Mouse (Mus musculus): ENCODE measurements around the gene Stra8. TPM values are rescaled to one million over a fixed set of nuclear protein-coding genes. Genes with fewer than 3 reads are reported as not detected.

The Stra8 gene
- polyA plus RNA-seq, 1 experiment from 2014 or later = not detected

- no peak for ATAC-seq (replicated peaks; ENCODE audit: low FRiP score)
- Histone ChIP-seq H3K4me1 (peaks cover 29% of the 10 kb centered on the region), H3K27ac (0 out of 2 replicates have a peak overlapping the region, but pooled peaks have one; percentile 41), H3K4me2 (no peak overlapping the region), H3K27me3 (no peaks in the 10 kb centered on the region), H3K36me3 (peaks cover 82% of the 10 kb centered on the region), H3K4me3 (replicated peaks) (no peak overlapping the region), H3K9ac (no peak overlapping the region), H3K9me3 (replicated peaks) (no peaks in the 10 kb centered on the region)
- 69% methylated on average over 6 of the region's 6 CpGs for WGBS
These were observed 15.6 kb upstream of the Stra8 start for GRCm38 (mm10) chr6:34904361-34904760.

DNA sequence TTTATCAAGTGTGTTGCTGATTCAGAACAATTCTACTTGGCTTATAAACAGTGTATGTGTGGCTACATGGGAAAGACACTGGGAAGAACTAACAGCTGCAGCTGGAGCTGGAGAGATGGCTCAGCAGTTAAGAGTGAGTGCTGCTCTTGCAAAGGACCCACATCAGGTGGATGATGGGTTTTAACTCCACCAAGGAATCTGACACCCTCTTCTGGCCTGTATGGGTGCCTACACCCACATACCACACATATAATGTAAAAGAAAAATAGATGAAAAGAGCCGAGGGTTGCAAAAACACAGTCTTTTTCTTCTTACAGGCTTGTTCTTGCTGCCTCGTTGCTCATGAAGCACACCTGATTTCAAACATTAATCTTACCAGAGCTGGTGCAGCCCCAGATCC, 13.8 kb upstream of the Stra8 start:
- no peak overlapping the region for H3K27ac ChIP-seq
- no peak overlapping the region for H3K9ac ChIP-seq
- 78% methylated on average over 2 of the region's 2 CpGs for WGBS
- no peaks in the 10 kb centered on the region for H3K9me3 ChIP-seq (replicated peaks)
- no peak overlapping the region for H3K4me3 ChIP-seq (replicated peaks)
- ATAC-seq (replicated peaks; ENCODE audit: low FRiP score) = no peak
- peaks cover 65% of the 10 kb centered on the region for H3K36me3 ChIP-seq
- no peak overlapping the region for H3K4me2 ChIP-seq
- peaks cover 37% of the 10 kb centered on the region for H3K4me1 ChIP-seq
- no peaks in the 10 kb centered on the region for H3K27me3 ChIP-seq

- no peak overlapping the region for H3K27ac ChIP-seq
- H3K36me3 ChIP-seq = peaks cover 60% of the 10 kb centered on the region
These were observed 13.3 kb upstream of the Stra8 start for GRCm38 (mm10) chr6:34906661-34907060.

DNA sequence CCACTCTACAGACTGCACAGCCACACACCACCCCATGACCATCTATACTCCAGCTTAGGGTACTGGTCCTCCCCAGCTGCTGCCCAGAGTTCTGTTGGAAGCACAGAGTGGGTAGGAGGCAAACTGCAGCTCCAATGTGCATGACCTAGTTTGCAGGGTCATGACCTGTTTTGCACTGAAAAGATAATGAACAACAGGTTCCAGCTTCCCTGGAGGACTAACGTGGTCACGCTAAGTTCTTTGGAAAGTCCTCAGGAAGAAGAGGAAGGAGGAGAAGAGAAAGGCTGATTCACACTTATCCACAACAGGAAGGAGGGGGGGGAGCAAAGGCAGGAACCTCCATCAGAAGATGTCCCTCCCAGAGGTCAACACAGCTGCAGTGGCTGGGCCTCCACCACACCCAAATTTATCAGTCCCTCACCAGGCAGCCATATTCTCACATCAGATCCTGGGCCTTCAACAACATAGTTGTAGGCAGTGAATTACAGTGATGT, 12.8 kb upstream of the Stra8 start:
- Histone ChIP-seq H3K27me3 (no peaks in the 10 kb centered on the region), H3K4me1 (peaks cover 37% of the 10 kb centered on the region), H3K9me3 (replicated peaks) (no peaks in the 10 kb centered on the region), H3K9ac (no peak overlapping the region), H3K27ac (no peak overlapping the region), H3K4me3 (replicated peaks) (no peak overlapping the region), H3K4me2 (no peak overlapping the region), H3K36me3 (peaks cover 55% of the 10 kb centered on the region)
- WGBS = 74% methylated on average over 2 of the region's 2 CpGs
- ATAC-seq (replicated peaks; ENCODE audit: low FRiP score) = no peak

More at GRCm38 (mm10) chr6:34906661-34907060, 13.3 kb upstream of the Stra8 start:
- 86% methylated on average over 4 of the region's 4 CpGs for WGBS
- peaks cover 37% of the 10 kb centered on the region for H3K4me1 ChIP-seq
- ATAC-seq (replicated peaks; ENCODE audit: low FRiP score) = no peak
- no peak overlapping the region for H3K4me3 ChIP-seq (replicated peaks)
- H3K9me3 ChIP-seq (replicated peaks) = no peaks in the 10 kb centered on the region
- H3K27me3 ChIP-seq = no peaks in the 10 kb centered on the region
- no peak overlapping the region for H3K9ac ChIP-seq
- H3K4me2 ChIP-seq = no peak overlapping the region

DNA sequence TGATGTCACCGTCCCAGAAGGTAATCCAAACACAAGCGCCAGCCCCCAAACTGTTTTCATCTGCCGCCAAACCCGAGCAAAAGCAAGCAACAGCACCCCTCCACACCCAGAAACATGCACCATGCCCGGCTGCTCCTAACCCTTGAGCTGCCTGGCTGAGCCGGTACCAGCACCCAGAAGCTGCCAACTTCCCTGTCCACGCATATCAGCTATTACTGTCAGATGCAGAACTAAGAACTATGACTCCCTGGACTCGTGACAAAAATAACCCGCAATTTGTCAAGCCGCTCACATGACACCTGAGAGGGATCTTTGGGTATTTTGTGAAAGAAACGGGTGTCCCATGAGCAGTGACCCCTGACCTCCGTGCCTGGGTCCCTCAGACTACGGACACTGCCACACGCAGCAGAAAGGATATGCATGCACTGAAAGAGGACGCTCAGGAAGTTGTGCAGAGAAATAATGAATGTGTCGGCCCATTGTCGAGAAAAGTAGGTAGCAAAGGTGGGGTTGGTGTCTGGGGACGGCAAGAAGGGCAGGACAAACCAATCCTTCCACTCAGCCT, 12.2 kb upstream of the Stra8 start:
- H3K4me1 ChIP-seq = peaks cover 34% of the 10 kb centered on the region
- ATAC-seq (replicated peaks; ENCODE audit: low FRiP score) = no peak
- 82% methylated on average over 18 of the region's 18 CpGs for WGBS
- no peaks in the 10 kb centered on the region for H3K9me3 ChIP-seq (replicated peaks)
- no peak overlapping the region for H3K4me2 ChIP-seq
- no peak overlapping the region for H3K27ac ChIP-seq
- H3K4me3 ChIP-seq (replicated peaks) = no peak overlapping the region
- H3K36me3 ChIP-seq = peaks cover 49% of the 10 kb centered on the region
- H3K27me3 ChIP-seq = no peaks in the 10 kb centered on the region
- H3K9ac ChIP-seq = no peak overlapping the region

DNA sequence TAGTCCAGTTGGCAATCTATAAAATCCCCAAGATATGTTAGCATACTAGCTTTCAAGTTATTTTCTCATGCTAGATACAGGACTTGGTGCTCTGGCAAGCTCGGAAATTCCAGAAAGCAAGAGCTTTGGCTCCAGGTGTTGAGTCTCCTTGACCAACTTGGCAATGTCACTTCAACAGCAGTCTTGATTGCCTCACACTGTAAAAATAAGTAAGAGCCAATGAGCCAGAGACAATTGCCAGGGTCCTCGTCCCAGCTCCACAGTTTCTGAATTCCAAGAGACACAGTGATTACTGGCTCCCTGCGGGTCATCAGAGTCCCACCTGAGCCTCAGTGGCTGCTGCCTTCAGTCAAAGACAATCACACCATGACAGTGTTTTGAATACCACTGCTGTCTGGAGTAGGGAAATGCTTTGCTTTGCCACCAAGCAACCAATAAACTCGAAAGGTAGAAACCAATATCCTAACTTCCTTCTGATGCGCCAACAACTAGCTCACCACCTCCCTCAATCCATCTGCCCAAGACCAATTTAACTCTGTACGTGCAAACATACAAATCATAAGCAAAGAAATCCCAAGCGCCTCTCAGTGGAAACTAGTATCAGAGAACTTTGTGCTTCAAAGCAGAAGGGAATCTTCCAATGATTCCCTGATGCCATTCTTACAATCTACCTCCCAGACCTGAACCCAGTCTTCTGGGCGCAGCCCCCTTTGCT, 10.2 kb upstream of the Stra8 start:
- Histone ChIP-seq H3K27me3 (no peaks in the 10 kb centered on the region), H3K4me2 (peak overlapping the region; percentile 76), H3K4me1 (peaks cover 20% of the 10 kb centered on the region), H3K27ac (peak overlapping the region; percentile 88; the same call in 1 of the 2 replicates), H3K9me3 (replicated peaks) (no peaks in the 10 kb centered on the region), H3K36me3 (peaks cover 35% of the 10 kb centered on the region), H3K4me3 (replicated peaks) (peak overlapping the region; percentile 78), H3K9ac (peak overlapping the region; percentile 61)
- ATAC-seq (replicated peaks; ENCODE audit: low FRiP score) = no peak
- WGBS = 40% methylated on average over 8 of the region's 8 CpGs

DNA sequence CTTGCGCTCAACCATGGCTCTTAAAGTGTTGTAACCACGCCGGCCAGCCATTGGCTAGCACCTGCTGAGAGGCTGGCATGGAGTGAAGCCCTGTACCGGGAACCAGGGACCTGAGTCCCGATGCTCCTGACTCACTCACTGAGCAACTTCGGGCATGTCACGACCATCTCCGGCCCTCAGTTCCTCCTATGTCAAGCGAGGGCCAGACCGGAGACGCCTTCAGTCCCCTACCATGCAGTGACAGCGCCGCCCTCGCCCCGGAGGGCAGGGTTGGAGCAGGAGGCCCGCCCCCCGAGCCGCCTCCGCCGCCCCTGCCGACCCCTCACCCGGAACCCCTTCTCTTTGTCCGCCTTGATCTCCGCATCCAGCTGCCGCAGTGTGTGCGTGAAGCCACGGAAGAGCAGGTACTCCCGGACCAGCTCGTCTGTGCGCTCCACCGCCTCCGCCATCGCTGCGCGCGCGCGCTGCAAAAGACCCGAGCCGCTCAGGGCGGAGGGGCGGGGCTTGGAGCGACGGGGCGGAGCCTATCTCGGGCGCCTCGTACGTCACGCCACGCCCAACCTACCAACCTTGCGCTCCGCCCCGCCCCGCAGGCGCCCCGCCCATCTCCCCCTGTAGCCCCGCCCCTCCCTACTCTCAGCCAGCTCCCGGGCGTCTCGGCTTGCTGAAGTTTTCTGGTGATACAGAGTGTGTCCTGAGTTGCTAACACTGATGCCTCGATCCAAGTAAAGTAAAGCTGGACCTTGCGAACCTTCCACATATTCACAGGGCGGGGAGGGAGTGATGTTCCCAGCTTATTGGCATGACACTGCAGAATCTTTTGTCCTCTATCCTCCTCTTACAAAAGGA, 9.4 kb upstream of the Stra8 start, which contains the start of gene Wdr91:
Wdr91 (minus strand) TSS at position 506 of the 849 bp plus-strand sequence.
- Histone ChIP-seq H3K4me1 (peaks cover 20% of the 10 kb centered on the region), H3K4me2 (peak within 1 kb of the TSS; percentile 76), H3K27me3 (no peaks in the 10 kb centered on the region), H3K9me3 (replicated peaks) (no peaks in the 10 kb centered on the region), H3K4me3 (replicated peaks) (peak within 1 kb of the TSS; percentile 78), H3K36me3 (peaks cover 27% of the 10 kb centered on the region), H3K9ac (peak within 1 kb of the TSS; percentile 61), H3K27ac (peak within 1 kb of the TSS; percentile 88)
- under 1% methylated on average over 64 of the region's 64 CpGs for WGBS
- peak; percentile 92 for ATAC-seq (replicated peaks; ENCODE audit: low FRiP score)

DNA sequence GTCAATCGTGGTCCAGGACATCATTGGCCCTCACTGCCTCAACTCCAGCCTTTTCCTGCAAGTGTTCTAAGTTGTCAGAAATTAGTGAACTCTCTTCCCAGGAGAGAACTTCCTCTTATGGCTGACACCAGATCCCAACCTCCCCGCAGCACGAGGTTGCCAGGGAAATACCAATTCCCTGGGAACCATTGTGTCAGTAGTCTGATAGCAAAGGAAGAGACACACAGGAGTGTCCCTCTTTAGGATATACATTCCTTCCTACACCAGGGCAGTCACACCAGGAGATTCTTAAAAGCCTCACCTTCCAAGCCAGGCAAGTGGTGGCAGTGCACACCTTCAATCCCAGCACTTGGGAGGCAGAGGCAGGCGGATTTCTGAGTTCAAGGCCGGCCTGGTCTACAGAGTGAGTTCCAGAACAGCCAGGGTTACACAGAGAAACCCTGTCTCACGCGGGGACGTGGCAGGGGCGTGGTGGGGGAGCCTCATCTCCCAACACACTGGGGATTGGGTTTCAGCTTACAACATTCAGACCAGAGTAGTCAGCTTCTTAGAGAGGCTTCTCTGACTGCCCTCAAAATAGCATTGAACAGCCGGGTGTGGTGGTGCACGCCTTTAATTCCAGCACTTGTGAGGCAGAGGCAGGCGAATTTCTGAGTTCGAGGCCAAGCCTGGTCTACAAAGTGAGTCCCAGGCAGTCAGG, 6.5 kb upstream of the Stra8 start:
- WGBS = 77% methylated on average over 13 of the region's 13 CpGs
- Histone ChIP-seq H3K9me3 (replicated peaks) (no peaks in the 10 kb centered on the region), H3K4me1 (peaks cover 11% of the 10 kb centered on the region), H3K4me2 (no peak overlapping the region), H3K27me3 (no peaks in the 10 kb centered on the region), H3K27ac (no peak overlapping the region), H3K36me3 (no peaks in the 10 kb centered on the region; the same call in 1 of the 2 replicates), H3K9ac (no peak overlapping the region), H3K4me3 (replicated peaks) (no peak overlapping the region)
- ATAC-seq (replicated peaks; ENCODE audit: low FRiP score) = no peak

GRCm38 (mm10) chr6:34914462-34914861, 5.5 kb upstream of the Stra8 start:
- Histone ChIP-seq H3K4me1 (peaks cover 8% of the 10 kb centered on the region), H3K4me3 (replicated peaks) (no peak overlapping the region), H3K27me3 (no peaks in the 10 kb centered on the region), H3K27ac (no peak overlapping the region), H3K4me2 (no peak overlapping the region), H3K9ac (no peak overlapping the region), H3K36me3 (no peaks in the 10 kb centered on the region; the same call in 1 of the 2 replicates), H3K9me3 (replicated peaks) (no peaks in the 10 kb centered on the region)
- ATAC-seq (replicated peaks; ENCODE audit: low FRiP score) = no peak
- WGBS = 84% methylated on average over 3 of the region's 3 CpGs

GRCm38 (mm10) chr6:34919146-34919545, 817 bp upstream of the Stra8 start:
- no peaks in the 10 kb centered on the region for H3K9me3 ChIP-seq (replicated peaks)
- no peak overlapping the region for H3K27ac ChIP-seq
- no peak overlapping the region for H3K4me2 ChIP-seq
- no peak for ATAC-seq (replicated peaks; ENCODE audit: low FRiP score)
- no peaks in the 10 kb centered on the region for H3K27me3 ChIP-seq
- 62% methylated on average over 7 of the region's 7 CpGs for WGBS
- H3K36me3 ChIP-seq = no peaks in the 10 kb centered on the region
- H3K4me1 ChIP-seq = no peaks in the 10 kb centered on the region
- H3K9ac ChIP-seq = no peak overlapping the region
- no peak overlapping the region for H3K4me3 ChIP-seq (replicated peaks)

GRCm38 (mm10) chr6:34920631-34921030, 668 bp downstream of the Stra8 start:
- 94% methylated on average over 12 of the region's 12 CpGs for WGBS
- H3K4me1 ChIP-seq = no peaks in the 10 kb centered on the region
- H3K27ac ChIP-seq = no peak overlapping the region
- no peak overlapping the region for H3K4me2 ChIP-seq
- H3K36me3 ChIP-seq = no peaks in the 10 kb centered on the region
- H3K9me3 ChIP-seq (replicated peaks) = no peaks in the 10 kb centered on the region
- H3K9ac ChIP-seq = no peak overlapping the region
- ATAC-seq (replicated peaks; ENCODE audit: low FRiP score) = no peak
- no peaks in the 10 kb centered on the region for H3K27me3 ChIP-seq
- H3K4me3 ChIP-seq (replicated peaks) = no peak overlapping the region

Data from kidney, embryonic 15.5 days (tissue).